Comparison of ENCODE assay signal across 9 mouse cellular contexts in the genomic region with DNA sequence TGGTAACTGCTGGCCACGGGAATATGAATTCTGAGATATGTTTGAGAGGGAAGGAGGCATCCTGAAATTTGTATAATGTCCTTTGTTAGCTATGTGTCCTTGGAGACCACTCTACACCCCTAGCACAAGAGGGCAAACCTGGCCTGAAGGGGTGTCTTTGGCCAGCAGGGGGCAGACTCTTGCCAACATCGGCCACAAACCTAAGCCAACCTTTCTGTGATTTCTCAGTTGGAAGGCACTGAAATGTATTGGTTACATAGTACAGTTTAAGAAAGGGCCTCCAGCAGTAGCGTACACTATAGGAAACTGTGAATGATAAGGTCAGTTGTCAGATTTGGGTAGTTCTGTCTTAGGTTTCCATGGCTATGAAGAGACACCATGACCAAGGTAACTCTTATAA. TPM values are rescaled to one million over a fixed set of nuclear protein-coding genes. Genes with fewer than 3 reads are reported as not detected.
DNase-seq lines count a peak whose midpoint lies in the region; ATAC-seq and TF ChIP-seq lines count a peak whose summit lies in the region.
"Had no signal": no experiment of that assay in that cellular context is flagged by ENCODE, and none has a peak within 500 bp of the region (broad histone marks: within the 10 kb centered on the region; RNA-seq: fewer than 3 reads in every experiment).

No protein-coding gene starts in this region.

- peaks cover 23% of the 10 kb centered on the region for H3K4me1 ChIP-seq in forebrain, embryonic 10.5 days
- peaks cover 13% of the 10 kb centered on the region for H3K4me1 ChIP-seq in forebrain, embryonic 15.5 days
- peaks cover 12% of the 10 kb centered on the region for H3K4me1 ChIP-seq in forebrain, embryonic 16.5 days (replicated peaks; ENCODE audit: control insufficient read depth, insufficient read depth, low read length)
- H3K4me1 ChIP-seq in stomach, postnatal 0 days (replicated peaks; ENCODE audit: control insufficient read depth, insufficient read depth) = no peaks in the 10 kb centered on the region

- TF ChIP-seq CTCF in stomach, postnatal 0 days (IDR thresholded peaks at IDR 0.05; ENCODE audit: low read depth) = peak; percentile 87

- H3K9ac ChIP-seq in forebrain, embryonic 15.5 days (replicated peaks) = no peak overlapping the region
- no peak overlapping the region for H3K9ac ChIP-seq in forebrain, embryonic 16.5 days (replicated peaks; ENCODE audit: low read depth, low read length)
- no peak overlapping the region for H3K9ac ChIP-seq in stomach, postnatal 0 days (ENCODE audit: low read length)

- H3K27ac ChIP-seq in forebrain, embryonic 10.5 days = no peak overlapping the region
- no peak overlapping the region for H3K27ac ChIP-seq in forebrain, embryonic 15.5 days (replicated peaks)
- no peak overlapping the region for H3K27ac ChIP-seq in forebrain, embryonic 16.5 days (ENCODE audit: low read length)
- H3K27ac ChIP-seq in stomach, postnatal 0 days (replicated peaks) = no peak overlapping the region
- H3K27ac ChIP-seq: macrophage had no signal

- peak; percentile 47 for DNase-seq in forebrain, embryonic 10.5 days (ENCODE audit: extremely low spot score, low spot score)
- DNase-seq in left cerebral cortex, postnatal 4 days = peak; percentile 65
- DNase-seq in left cerebral cortex, postnatal 36 days (ENCODE audit: low spot score in 2 of 2) = no peak
- peak; percentile 80 for DNase-seq in T-cell, adult 2 months (ENCODE audit: low spot score)
- DNase-seq in stomach, postnatal 0 days (ENCODE audit: low spot score) = peak; percentile 71

- intact Hi-C loops in left cerebral cortex, postnatal 4 days (cut with DNase I) = no loop called here
- intact Hi-C loops in left cerebral cortex, postnatal 36 days (cut with DNase I) = loop anchor here (5.0 kb wide), 2 partner anchors 51 to 64 kb away; partner anchors contain the start of genes Ascl5 and Cacna1s

- TF ChIP-seq EP300 in stomach, postnatal 0 days (optimal IDR thresholded peaks at IDR 0.05) = no peak

- no peaks in the 10 kb centered on the region for H3K36me3 ChIP-seq in forebrain, embryonic 10.5 days (replicated peaks)
- no peaks in the 10 kb centered on the region for H3K36me3 ChIP-seq in forebrain, embryonic 15.5 days
- H3K36me3 ChIP-seq in forebrain, embryonic 16.5 days (ENCODE audit: control insufficient read depth, insufficient read depth) = no peaks in the 10 kb centered on the region
- no peaks in the 10 kb centered on the region for H3K36me3 ChIP-seq in stomach, postnatal 0 days (ENCODE audit: control insufficient read depth, insufficient read depth, low read length)

- no peaks in the 10 kb centered on the region for H3K27me3 ChIP-seq in forebrain, embryonic 10.5 days (ENCODE audit: poor library complexity, severe bottlenecking)
- no peaks in the 10 kb centered on the region for H3K27me3 ChIP-seq in forebrain, embryonic 15.5 days
- no peaks in the 10 kb centered on the region for H3K27me3 ChIP-seq in forebrain, embryonic 16.5 days (replicated peaks; ENCODE audit: control insufficient read depth, insufficient read depth, low read length)
- H3K27me3 ChIP-seq in stomach, postnatal 0 days (ENCODE audit: control insufficient read depth, insufficient read depth, low read length) = no peaks in the 10 kb centered on the region

- ATAC-seq in forebrain, embryonic 15.5 days (replicated peaks) = no peak
- peak; percentile 9; the same call in 1 of the 2 replicates for ATAC-seq in forebrain, embryonic 16.5 days
- peak; percentile 55 for ATAC-seq in megakaryocyte, adult 5-6 weeks (ENCODE audit: poor library complexity, severe bottlenecking)
- peak; percentile 30; the same call in 1 of the 2 replicates for ATAC-seq in stomach, postnatal 0 days (ENCODE audit: low FRiP score, low TSS enrichment)

- H3K4me3 ChIP-seq in forebrain, embryonic 10.5 days = no peak overlapping the region
- H3K4me3 ChIP-seq in forebrain, embryonic 15.5 days = no peak overlapping the region
- H3K4me3 ChIP-seq in forebrain, embryonic 16.5 days (replicated peaks; ENCODE audit: low read length) = no peak overlapping the region
- no peak overlapping the region for H3K4me3 ChIP-seq in stomach, postnatal 0 days (ENCODE audit: low read depth, low read length)

- H3K9me3 ChIP-seq in forebrain, embryonic 10.5 days = peaks cover 5% of the 10 kb centered on the region; the same call in 1 of the 2 replicates
- no peaks in the 10 kb centered on the region for H3K9me3 ChIP-seq in forebrain, embryonic 15.5 days
- no peaks in the 10 kb centered on the region for H3K9me3 ChIP-seq in forebrain, embryonic 16.5 days (ENCODE audit: control insufficient read depth, low read length)
- H3K9me3 ChIP-seq in stomach, postnatal 0 days (ENCODE audit: control insufficient read depth, low read length) = no peaks in the 10 kb centered on the region

- WGBS in forebrain, embryonic 10.5 days = 36% methylated on average over 3 of the region's 3 CpGs
- WGBS in forebrain, embryonic 15.5 days = 36% methylated on average over 3 of the region's 3 CpGs
- WGBS in forebrain, embryonic 16.5 days = 21% methylated on average over 3 of the region's 3 CpGs
- 28% methylated on average over 3 of the region's 3 CpGs for WGBS in stomach, postnatal 0 days

- H3K4me2 ChIP-seq in forebrain, embryonic 15.5 days (replicated peaks) = no peak overlapping the region
- no peak overlapping the region for H3K4me2 ChIP-seq in forebrain, embryonic 16.5 days (ENCODE audit: low read length)
- H3K4me2 ChIP-seq in stomach, postnatal 0 days (replicated peaks; ENCODE audit: low read depth) = no peak overlapping the region

RNA-seq across cellular contexts. Expression of gene Kif21b, which starts 15.0 kb away (rescaled TPM):
- 5.8 and 8.8 TPM in 2 replicates for polyA plus RNA-seq in forebrain, embryonic 10.5 days (2016; fragmentation: Nextera tagmentation; extraction: Ambion mirVana)
- 71.9 and 75.0 TPM in 2 replicates for polyA plus RNA-seq in forebrain, embryonic 15.5 days (2015; fragmentation: Nextera tagmentation; extraction: Ambion mirVana)
- 100 to 1,000 TPM; 320 to 326 TPM for total RNA-seq in left cerebral cortex, postnatal 4 days (2021)
- total RNA-seq in left cerebral cortex, postnatal 36 days (2021) = 10 to 100 TPM; 52.0 to 68.8 TPM
- 78.3 and 80.5 TPM in 2 replicates for polyA plus RNA-seq in forebrain, embryonic 16.5 days (2015; fragmentation: Nextera tagmentation; extraction: Ambion mirVana)
- total RNA-seq in megakaryocyte, adult 5-6 weeks (2015) = 41.1 and 48.0 TPM in 2 replicates
- total RNA-seq in megakaryocyte, adult 5-6 weeks (2017) = 36.3 and 46.1 TPM in 2 replicates
- 0.29 and 0.36 TPM in 2 replicates for polyA plus RNA-seq in stomach, postnatal 0 days (2015; fragmentation: Nextera tagmentation; extraction: Ambion mirVana)

Comparison
In these comparisons a context has a peak if more than half of its experiments do, and no peak if none do; other contexts are left out.
1. DNase-seq: peak in forebrain, embryonic 10.5 days (single experiment), left cerebral cortex, postnatal 4 days (single experiment), T-cell, adult 2 months (single experiment) and stomach, postnatal 0 days (single experiment); none in left cerebral cortex, postnatal 36 days (0 of 2).